Mouse (Mus musculus) limb, embryonic 10.5 days (tissue): ENCODE measurements at regions not wholly inside any gene's neighbourhood (a gene's known extent, or its start where the extent isn't known, plus 50 kb on each side); places are given as distances from the start of the nearest gene placed in this dataset.
A peak's percentile ranks its signal among the peaks of the same experiment; 100 is the strongest.

Source experiments
- DNase-seq: peaks from one replicate; pipeline ENCODE4 v3.0.0-alpha.2; 2017; ENCODE audit warnings: low spot score
- H3K27ac ChIP-seq: fragments of 300-500 bp; sonication (generic); 2 replicates; pipeline ENCODE4 v1.5.1; 2016; ENCODE audit warnings: mild to moderate bottlenecking
- H3K27me3 ChIP-seq: fragments of 300-500 bp; sonication (generic); 2 replicates; pipeline ENCODE4 v1.6.1; 2016; ENCODE audit warnings: low read depth, mild to moderate bottlenecking; ENCODE audit not compliant: poor library complexity, severe bottlenecking
- H3K36me3 ChIP-seq: fragments of 300-500 bp; sonication (generic); 2 replicates; pipeline ENCODE4 v1.6.1; 2016; ENCODE audit warnings: mild to moderate bottlenecking, moderate library complexity
- H3K4me1 ChIP-seq: fragments of 300-500 bp; sonication (generic); 2 replicates; pipeline ENCODE4 v1.6.1; 2016
- H3K4me3 ChIP-seq: fragments of 300-500 bp; sonication (generic); 2 replicates; pipeline ENCODE4 v1.5.1; 2016; ENCODE audit warnings: mild to moderate bottlenecking, moderate library complexity
- H3K9me3 ChIP-seq: fragments of 300-500 bp; sonication (generic); replicated peaks from 2 replicates; pipeline ENCODE4 v1.6.1; 2016; ENCODE audit warnings: mild to moderate bottlenecking
- WGBS: fragments of 180-500 bp; shearing (Covaris S2); methylation state at CpG from one replicate; pipeline ENCODE4 v1.1.7; 2016; 5-methylcytosine and 5-hydroxymethylcytosine counted together

- no peak for DNase-seq
- Histone ChIP-seq H3K36me3 (no peaks in the 10 kb centered on the region), H3K9me3 (no peaks in the 10 kb centered on the region), H3K4me3 (no peak overlapping the region), H3K4me1 (peaks cover 21% of the 10 kb centered on the region), H3K27me3 (no peaks in the 10 kb centered on the region), H3K27ac (no peak overlapping the region)
- 82% methylated on average over 5 of the region's 5 CpGs for WGBS
These were observed 50.7 kb upstream of the Eps8l3 start for GRCm38 (mm10) chr3:107826241-107826760.

- WGBS, result 91% methylated on average over 10 of the region's 10 CpGs
- Histone ChIP-seq H3K27ac (no peak overlapping the region), H3K4me3 (no peak overlapping the region), H3K4me1 (peaks cover 13% of the 10 kb centered on the region), H3K36me3 (no peaks in the 10 kb centered on the region), H3K9me3 (no peaks in the 10 kb centered on the region), H3K27me3 (no peaks in the 10 kb centered on the region)
- DNase-seq, result no peak
These were observed 51.6 kb upstream of the Eps8l3 start for GRCm38 (mm10) chr3:107825468-107825867.

- no peak overlapping the region for H3K4me3 ChIP-seq
- no peaks in the 10 kb centered on the region for H3K9me3 ChIP-seq
- H3K4me1 ChIP-seq, result peaks cover 6% of the 10 kb centered on the region
- DNase-seq, result no peak
- no peaks in the 10 kb centered on the region for H3K36me3 ChIP-seq
- no peaks in the 10 kb centered on the region for H3K27me3 ChIP-seq
- no peak overlapping the region for H3K27ac ChIP-seq
- WGBS, result 96% methylated on average over 10 of the region's 10 CpGs
These were observed 52.7 kb upstream of the Eps8l3 start for GRCm38 (mm10) chr3:107824378-107824777.

DNA sequence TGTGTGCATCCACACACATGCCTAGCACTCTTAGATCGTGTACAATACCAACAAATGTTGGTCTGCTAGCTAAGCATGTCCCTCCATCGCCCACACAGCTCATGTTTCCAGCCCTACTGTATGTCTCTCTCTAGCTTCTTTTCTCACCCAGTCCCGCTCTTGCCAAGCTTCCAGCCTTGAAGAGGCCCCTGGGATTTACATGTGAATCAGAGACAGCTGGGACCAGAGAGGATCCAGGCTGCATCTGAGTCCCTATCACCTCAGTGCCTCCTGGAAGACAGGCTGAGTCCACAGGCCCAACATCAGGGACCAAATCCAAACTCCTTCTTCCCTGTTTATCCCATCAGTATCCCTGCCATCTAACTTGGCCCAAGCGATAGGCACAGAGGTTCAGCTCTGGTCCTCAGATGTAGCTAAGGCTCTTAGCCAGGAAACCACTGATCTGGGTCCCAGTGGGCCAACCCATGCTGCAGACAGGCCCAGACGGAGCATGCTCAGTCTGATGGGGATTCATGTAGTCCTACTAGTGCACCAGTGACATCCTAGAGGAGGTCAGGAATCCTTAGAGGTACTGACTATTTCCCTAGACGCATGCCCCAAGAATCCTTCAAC lies 53.3 kb upstream of the Eps8l3 start:
- Histone ChIP-seq H3K36me3 (no peaks in the 10 kb centered on the region), H3K27me3 (no peaks in the 10 kb centered on the region), H3K4me3 (no peak overlapping the region), H3K27ac (no peak overlapping the region), H3K9me3 (no peaks in the 10 kb centered on the region), H3K4me1 (peaks cover 2% of the 10 kb centered on the region; the same call in 1 of the 2 replicates)
- 92% methylated on average over 6 of the region's 6 CpGs for WGBS
- DNase-seq, result no peak

- no peak for DNase-seq
- WGBS, result 88% methylated on average over 5 of the region's 5 CpGs
- no peak overlapping the region for H3K4me3 ChIP-seq
- H3K4me1 ChIP-seq, result 0 out of 2 replicates have a peak, but pooled peaks cover 2% of the 10 kb centered on the region
- no peaks in the 10 kb centered on the region for H3K36me3 ChIP-seq
- H3K27me3 ChIP-seq, result no peaks in the 10 kb centered on the region
- no peaks in the 10 kb centered on the region for H3K9me3 ChIP-seq
- H3K27ac ChIP-seq, result no peak overlapping the region
These were observed 53.9 kb upstream of the Eps8l3 start for GRCm38 (mm10) chr3:107823177-107823576.

DNA sequence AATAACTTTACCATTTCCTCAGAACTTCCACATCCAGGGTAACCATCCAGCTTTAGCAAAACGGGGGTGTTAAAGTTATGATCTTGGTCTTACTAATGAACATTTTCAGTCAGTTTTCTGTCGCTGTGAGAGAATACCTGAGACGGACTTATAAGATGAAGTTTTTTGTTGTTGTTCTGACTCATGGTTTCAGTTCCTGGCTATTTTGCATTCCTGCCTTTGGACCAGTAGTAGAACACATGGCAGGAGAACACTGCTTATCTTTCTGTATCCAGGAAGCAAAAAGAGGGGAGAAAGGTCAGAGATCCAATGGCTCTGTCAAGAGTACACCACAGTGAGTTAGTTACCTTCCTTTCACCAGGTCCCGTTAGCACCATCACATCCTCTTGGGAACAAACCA lies 54.5 kb upstream of the Eps8l3 start:
- Histone ChIP-seq H3K4me3 (no peak overlapping the region), H3K27ac (no peak overlapping the region), H3K9me3 (no peaks in the 10 kb centered on the region), H3K36me3 (no peaks in the 10 kb centered on the region), H3K27me3 (no peaks in the 10 kb centered on the region), H3K4me1 (0 out of 2 replicates have a peak, but pooled peaks cover 2% of the 10 kb centered on the region)
- no peak for DNase-seq
- 89% methylated on average over 4 of the region's 4 CpGs for WGBS

- WGBS, result 73% methylated on average over 2 of the region's 2 CpGs
- Histone ChIP-seq H3K27ac (peak overlapping the region; percentile 3; the same call in 1 of the 2 replicates), H3K4me1 (0 out of 2 replicates have a peak, but pooled peaks cover 2% of the 10 kb centered on the region), H3K4me3 (no peak overlapping the region), H3K27me3 (no peaks in the 10 kb centered on the region), H3K9me3 (no peaks in the 10 kb centered on the region), H3K36me3 (no peaks in the 10 kb centered on the region)
- no peak for DNase-seq
These were observed 55.1 kb upstream of the Eps8l3 start for GRCm38 (mm10) chr3:107821952-107822351.

DNA sequence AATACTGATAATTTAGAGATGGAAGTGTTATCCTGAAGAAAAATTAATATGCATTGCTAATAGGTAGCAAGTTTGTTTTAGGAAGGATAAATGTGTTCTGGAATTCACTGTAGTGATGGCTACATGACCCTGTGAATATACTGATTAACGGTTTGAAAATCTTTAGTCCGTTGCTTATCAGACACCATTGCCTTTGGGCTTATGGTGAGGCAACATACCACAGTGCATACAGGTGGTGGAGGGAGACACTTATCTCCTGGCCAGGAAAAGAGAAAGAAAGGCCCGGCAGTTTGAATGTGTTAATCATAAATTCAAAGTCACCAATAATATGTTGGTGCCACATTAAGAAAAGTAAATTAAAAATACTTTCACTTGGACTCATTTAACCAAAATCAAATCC lies 57.4 kb upstream of the Eps8l3 start:
- no peaks in the 10 kb centered on the region for H3K27me3 ChIP-seq

DNA sequence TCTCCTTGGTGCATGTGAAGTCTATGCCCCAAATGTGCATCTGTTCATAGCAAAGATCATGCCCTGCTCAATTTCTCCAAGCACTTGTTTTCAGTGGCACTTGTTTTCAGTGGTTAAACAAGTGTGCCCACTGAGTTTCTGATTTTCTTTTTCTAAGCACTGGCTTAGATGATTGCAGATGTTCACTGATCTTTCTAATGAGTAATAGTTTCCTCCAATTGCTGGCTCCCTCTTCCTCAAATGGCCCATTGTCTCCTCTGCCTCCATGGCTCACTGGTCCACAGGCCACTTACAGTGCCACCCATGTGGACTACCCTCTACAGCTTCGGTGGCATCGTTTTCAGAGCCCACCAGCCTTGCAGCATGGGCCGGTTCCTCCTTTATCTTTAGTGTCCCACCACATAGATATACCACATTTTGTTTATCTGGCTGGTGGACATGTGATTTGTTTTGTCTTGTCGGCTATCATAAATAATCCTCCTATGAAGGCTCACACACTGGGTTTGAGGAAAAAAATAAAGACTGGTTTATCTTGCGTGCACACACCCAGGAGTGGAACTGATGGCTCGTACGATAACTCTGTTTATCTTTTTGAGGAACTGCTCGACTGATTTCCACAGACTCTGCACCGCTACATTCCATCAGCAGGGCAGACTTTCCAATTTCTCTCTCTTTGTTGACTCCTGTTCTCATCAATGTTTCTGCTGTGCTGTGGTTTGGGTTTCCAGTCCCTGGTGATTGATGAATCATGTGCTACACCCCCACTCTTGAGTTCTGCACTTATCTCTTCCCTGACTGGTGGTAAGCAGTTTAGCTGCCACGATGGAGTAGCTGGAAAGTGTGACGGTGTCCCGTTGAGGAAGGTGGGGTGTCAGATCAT lies 58.2 kb upstream of the Eps8l3 start:
- H3K4me1 ChIP-seq, result peaks cover 13% of the 10 kb centered on the region
- DNase-seq, result no peak
- WGBS, result 74% methylated on average over 12 of the region's 12 CpGs
- no peaks in the 10 kb centered on the region for H3K27me3 ChIP-seq
- no peak overlapping the region for H3K27ac ChIP-seq
- H3K9me3 ChIP-seq, result no peaks in the 10 kb centered on the region
- H3K36me3 ChIP-seq, result no peaks in the 10 kb centered on the region
- no peak overlapping the region for H3K4me3 ChIP-seq

More for the DNA sequence above, 57.4 kb upstream of the Eps8l3 start:
- no peak for DNase-seq
- Histone ChIP-seq H3K4me1 (peaks cover 9% of the 10 kb centered on the region), H3K4me3 (no peak overlapping the region), H3K9me3 (no peaks in the 10 kb centered on the region), H3K27ac (no peak overlapping the region), H3K36me3 (no peaks in the 10 kb centered on the region)
- WGBS, result 85% methylated on average over 3 of the region's 3 CpGs

DNA sequence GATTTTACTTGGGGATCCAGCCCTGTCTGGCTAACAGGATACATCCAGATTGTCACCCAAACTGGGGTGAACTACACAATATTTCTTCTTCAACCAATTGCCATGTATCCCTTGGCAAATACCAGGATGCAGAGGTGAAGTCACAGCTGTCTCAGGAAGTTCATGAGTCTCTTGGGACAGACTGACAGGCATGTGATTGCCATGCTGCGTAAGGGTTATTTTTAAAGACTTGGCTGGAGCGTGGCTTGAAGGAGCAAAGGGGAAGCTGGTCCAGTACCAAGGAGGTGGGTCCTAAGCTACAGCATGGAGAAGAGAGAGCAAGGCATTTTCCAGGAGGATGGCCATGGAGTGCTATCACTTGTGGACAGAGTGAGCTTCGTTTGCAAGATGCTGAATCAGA lies 55.8 kb upstream of the Csf1 start:
- H3K27me3 ChIP-seq, result no peaks in the 10 kb centered on the region
- no peaks in the 10 kb centered on the region for H3K9me3 ChIP-seq
- 86% methylated on average over 3 of the region's 3 CpGs for WGBS
- H3K27ac ChIP-seq, result no peak overlapping the region
- no peak for DNase-seq
- H3K4me1 ChIP-seq, result peaks cover 13% of the 10 kb centered on the region
- H3K4me3 ChIP-seq, result no peak overlapping the region
- no peaks in the 10 kb centered on the region for H3K36me3 ChIP-seq

GRCm38 (mm10) chr3:107814280-107814679 lies 54.0 kb upstream of the Csf1 start:
- H3K4me3 ChIP-seq, result no peak overlapping the region
- H3K27me3 ChIP-seq, result no peaks in the 10 kb centered on the region
- no peak for DNase-seq
- no peak overlapping the region for H3K27ac ChIP-seq
- WGBS, result 69% methylated on average over 5 of the region's 5 CpGs
- peaks cover 13% of the 10 kb centered on the region for H3K4me1 ChIP-seq
- no peaks in the 10 kb centered on the region for H3K9me3 ChIP-seq
- H3K36me3 ChIP-seq, result no peaks in the 10 kb centered on the region

- WGBS, result 75% methylated on average over 4 of the region's 4 CpGs
These were observed 52.6 kb upstream of the Csf1 start for GRCm38 (mm10) chr3:107812885-107813284.

GRCm38 (mm10) chr3:107812341-107812740 lies 52.1 kb upstream of the Csf1 start:
- H3K4me1 ChIP-seq, result peaks cover 23% of the 10 kb centered on the region
- no peaks in the 10 kb centered on the region for H3K36me3 ChIP-seq
- H3K4me3 ChIP-seq, result no peak overlapping the region
- no peaks in the 10 kb centered on the region for H3K9me3 ChIP-seq
- peak overlapping the region; percentile 39; the same call in 1 of the 2 replicates for H3K27ac ChIP-seq
- H3K27me3 ChIP-seq, result no peaks in the 10 kb centered on the region
- DNase-seq, result no peak
- 89% methylated on average over 4 of the region's 4 CpGs for WGBS

More at GRCm38 (mm10) chr3:107812885-107813284, 52.6 kb upstream of the Csf1 start:
- Histone ChIP-seq H3K4me3 (no peak overlapping the region), H3K27ac (no peak overlapping the region), H3K9me3 (no peaks in the 10 kb centered on the region), H3K27me3 (no peaks in the 10 kb centered on the region), H3K4me1 (peaks cover 17% of the 10 kb centered on the region), H3K36me3 (no peaks in the 10 kb centered on the region)
- no peak for DNase-seq
